Mouse (Mus musculus): ENCODE data around the gene Akap17b.
"Not testable (repeated sequence)": the region's sequence is repeated elsewhere in the genome, so short reads cannot be mapped to it uniquely, and the experiment has no call there.

Gene Akap17b

DNA sequence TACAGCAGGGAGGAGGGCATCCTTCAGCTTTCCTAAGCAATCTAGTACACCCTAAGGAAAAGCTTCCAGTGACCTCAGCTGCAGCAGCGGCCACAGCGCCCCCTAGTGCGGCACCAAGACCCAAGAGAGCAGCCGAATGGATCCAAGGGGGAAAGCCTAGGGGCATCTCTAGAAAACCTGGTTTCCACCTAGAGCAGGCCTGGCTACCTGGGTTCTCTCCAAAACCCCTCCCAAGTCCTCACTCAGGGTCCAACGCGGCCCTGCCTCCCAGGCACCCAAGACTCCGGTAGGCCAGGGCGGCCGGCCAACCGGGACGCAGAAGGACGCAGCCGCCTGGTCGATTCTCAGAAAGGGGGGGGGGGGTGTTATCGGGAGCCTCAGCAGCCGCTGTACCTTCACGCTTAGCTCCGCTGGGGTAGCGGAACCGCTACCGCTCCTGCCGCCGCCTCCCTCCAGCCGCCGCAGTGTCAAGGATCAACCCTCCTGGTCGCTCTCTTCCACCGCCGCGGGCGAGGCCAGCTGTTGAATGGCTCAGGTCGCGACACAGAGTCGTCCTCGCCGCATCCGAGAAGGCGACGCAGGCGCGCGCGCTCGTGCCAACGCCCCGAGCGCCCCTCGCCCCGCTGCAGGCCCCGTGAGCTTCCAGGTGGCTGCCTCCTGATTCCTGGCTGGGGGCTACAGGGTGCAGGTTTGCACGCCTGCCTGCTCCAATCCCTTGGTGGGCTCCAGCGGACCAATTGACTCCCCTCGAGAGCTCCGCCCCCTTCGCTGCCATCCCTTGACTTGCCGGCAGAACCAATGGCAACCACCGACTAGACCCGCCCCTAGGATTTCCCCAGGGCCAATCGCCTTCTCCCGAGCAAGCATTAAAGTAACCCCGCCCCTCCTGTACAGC is at the start of gene Akap17b:
Gene Akap17b, minus strand, starts transcription at position 739 of the 895 bp plus-strand sequence.
- no peak for DNase-seq (ENCODE audit: low read depth)

DNA sequence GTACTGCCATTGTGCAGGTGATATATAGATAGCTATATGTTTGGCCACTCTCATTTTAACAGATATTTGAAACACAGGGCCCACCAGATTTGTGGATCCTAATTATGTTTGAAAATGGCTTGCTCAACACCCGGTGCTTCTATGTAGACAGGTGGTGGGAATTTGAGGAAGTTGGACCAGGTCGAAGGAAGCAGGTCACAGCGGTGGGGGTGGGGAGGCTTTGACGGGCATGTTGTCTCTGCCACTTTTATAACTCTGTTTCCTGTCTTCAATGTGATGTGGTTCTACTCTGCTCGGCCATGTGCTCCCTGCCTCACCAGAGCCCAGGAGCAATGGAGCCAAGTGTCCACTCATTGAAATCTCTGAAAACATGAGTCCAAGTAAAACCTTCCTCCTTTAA is 46.2 kb upstream of the Akap17b start:
- DNase-seq (ENCODE audit: low read depth), result peak; percentile 8

- peak; percentile 84 for DNase-seq (ENCODE audit: low read depth)
Observed at GRCm38 (mm10) chrX:36689655-36690054, 44.5 kb upstream of the Akap17b start.

GRCm38 (mm10) chrX:36676836-36677235 is 31.6 kb upstream of the Akap17b start:
- no peak for DNase-seq (ENCODE audit: low read depth)

DNA sequence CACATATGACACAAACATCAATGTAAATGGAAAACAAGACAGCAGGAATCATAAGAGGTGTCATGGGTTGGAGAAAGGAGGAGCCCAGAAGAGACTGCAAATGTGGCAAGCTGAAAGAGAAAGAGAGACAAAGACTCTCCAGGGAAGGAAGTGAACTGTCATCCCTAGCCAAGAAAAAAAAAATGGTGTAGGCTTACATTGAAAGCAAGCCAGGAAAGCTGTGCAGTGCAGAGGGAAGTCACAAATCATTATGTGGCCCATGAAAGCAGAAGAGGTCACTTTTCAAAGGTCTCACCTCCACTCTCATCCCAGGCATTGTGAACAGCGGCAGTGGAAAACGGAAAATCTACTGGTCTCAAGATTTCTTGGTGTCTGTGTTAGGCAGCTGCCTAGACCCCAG is 27.5 kb upstream of the Akap17b start:
- peak; percentile 0 for DNase-seq (ENCODE audit: low read depth)

DNA sequence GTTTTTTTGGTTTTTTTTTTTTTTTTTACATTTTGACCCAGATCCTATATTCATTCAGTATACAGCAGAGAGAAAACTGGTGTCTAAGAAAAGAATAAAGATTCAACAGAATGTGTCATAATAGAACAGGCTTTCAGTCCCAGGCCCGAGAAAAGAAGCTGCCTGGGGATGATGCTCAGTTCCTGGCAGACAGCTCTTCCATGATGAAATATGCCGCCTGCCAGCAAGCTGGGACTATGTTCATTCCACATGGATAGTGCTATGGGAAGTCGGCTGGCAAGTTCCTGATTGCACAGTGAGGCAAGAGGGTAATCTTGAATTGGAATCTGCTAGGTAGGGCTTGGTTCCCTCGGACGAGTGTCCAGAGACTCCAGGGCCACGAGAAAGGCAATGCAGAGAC is 5.1 kb downstream of the Akap17b start:
- no peak for DNase-seq (ENCODE audit: low read depth)

DNA sequence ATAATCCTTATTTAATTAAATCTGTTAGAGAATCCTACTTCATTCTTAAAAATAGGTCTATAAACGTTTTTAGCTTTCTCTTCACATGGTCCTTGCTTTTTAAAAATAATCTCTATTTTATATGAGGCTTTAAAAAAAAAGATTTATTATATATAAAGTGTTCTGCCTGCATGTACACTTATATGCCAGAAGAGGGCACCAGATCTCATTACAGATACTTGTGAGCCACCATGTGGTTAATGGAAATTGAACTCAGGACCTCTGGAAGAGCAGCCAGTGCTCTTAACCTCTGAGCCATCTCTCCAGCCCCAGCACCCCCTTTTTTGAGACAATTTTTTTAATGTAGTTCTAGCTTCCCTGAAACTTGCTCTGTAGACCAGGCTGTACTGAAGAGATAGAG is 14.4 kb downstream of the Akap17b start:
- peak; percentile 29 for DNase-seq (ENCODE audit: low read depth)

DNA sequence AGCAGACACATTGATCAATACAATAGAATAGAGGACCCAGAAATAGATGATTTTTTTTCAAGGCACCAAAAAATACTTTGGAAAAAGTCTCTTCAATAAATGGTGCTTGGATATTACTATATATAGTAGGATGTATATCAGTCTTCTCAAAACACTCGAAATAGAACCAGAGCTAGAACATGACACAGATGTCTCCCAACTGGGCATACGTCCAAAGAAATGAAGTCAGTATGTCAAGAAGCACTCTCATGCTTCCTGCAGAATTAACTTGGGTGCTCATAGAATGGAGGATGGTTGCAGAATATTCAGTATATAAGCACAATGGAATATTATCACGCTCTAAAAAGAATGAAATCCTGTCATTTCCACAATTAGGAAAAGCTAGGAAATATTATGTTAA is 17.1 kb downstream of the Akap17b start:
- DNase-seq (ENCODE audit: low read depth), result peak; percentile 4

DNA sequence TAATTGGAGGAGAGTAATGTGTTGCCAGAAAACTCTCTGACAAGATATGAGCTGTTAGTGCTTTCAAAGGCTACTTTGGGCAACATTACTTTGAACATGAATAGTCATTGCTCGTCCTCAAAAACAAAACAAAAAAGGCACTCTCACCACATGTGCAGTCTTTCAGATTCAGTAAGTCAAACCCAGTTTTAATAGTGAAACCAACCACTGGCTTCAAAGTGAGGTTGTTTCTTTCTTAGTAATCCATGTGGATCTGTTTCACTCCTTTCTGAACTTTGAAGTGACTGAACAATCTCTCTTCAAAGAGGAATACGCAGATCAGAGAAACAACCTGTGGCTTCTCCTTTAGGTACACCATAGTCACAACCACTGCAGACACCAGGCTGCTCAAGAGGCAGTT is 36.1 kb downstream of the Akap17b start:
- no peak for DNase-seq (ENCODE audit: low read depth)

DNA sequence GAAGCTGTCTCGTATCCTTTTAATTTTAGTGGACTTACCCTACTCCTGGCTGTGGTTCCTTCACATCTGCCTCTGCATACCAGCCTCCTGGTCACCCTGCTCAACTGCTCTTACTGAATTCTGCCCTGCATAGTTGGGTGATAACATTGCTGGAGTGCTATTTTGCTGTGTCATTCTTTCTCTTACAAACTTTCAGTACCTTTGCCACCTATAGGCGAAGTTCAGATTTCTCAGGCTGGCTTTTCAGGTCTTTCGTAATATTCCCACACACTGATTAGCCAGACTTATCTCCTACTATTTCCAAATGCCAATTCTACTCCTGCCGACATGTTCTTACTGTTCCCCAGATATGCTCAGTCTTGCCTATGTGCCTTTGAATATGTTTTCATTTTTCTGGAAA is 41.2 kb downstream of the Akap17b start:
- DNase-seq (ENCODE audit: low read depth), result peak; percentile 30

GRCm38 (mm10) chrX:36602926-36603325 is 42.3 kb downstream of the Akap17b start:
- DNase-seq (ENCODE audit: low read depth), result no peak

DNA sequence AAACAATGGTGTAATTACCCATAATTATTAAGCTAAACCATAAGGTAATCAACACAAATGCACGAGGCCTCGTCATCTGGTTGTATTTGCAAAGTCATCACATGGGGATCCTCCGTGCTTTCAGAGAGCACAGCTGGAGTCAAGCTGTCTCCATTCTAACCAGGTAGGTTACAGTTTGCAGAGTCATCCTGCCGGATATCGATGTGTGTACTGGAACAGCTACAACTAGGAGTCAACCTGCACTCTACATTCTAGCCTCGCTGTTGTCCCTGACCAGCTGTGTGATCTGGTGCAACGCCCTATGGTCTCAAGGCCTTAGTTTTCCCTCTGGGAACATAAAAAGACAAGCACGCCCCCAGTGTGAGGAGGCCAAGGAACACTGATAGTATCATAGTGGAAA is 45.1 kb downstream of the Akap17b start:
- no peak for DNase-seq (ENCODE audit: low read depth)

- no peak for DNase-seq (ENCODE audit: low read depth)
Observed at GRCm38 (mm10) chrX:36599656-36600055, 45.5 kb downstream of the Akap17b start.

GRCm38 (mm10) chrX:36598861-36599344 is 46.3 kb downstream of the Akap17b start:
- DNase-seq (ENCODE audit: low read depth), result peak; percentile 28

- peak; percentile 2 for DNase-seq (ENCODE audit: low read depth)
Observed at GRCm38 (mm10) chrX:36598390-36598810, 46.8 kb downstream of the Akap17b start.

DNA sequence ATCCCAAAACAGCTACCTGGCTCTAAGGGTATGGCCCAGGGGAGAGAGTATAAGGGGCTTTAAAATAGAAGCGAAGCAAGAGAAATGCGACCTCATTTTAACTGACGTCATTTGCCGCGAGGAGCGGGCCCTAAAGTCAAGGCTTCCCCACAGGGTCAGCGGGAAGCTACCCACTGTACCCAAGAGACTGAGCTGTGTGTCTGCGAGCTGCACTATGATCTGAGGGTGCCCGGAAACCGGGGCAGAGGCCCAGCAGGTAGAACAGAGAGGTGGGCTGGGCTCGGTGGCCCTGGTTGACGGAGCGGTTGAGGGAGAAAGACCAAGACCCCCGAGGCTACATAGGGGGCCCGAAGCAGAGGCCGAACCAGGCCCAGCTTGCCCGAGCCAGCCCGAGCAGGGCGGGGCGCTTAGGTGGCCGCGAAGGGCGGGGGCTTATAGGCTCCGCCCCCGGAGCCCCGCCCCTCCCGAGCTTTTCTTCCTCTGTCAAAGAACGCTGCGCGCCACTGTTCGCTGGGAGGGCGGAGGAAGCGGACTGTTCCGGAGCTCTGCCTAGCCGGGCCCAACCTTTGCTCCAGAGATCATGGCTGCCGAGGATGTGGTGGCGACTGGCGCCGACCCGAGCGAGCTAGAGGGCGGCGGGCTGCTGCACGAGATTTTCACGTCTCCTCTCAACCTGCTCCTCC is 47.3 kb downstream of the Akap17b start, which contains the start of gene Pgrmc1:
Gene Pgrmc1, plus strand, starts transcription at position 500 of the 683 bp plus-strand sequence.
- DNase-seq (ENCODE audit: low read depth), result peak; percentile 85

DNA sequence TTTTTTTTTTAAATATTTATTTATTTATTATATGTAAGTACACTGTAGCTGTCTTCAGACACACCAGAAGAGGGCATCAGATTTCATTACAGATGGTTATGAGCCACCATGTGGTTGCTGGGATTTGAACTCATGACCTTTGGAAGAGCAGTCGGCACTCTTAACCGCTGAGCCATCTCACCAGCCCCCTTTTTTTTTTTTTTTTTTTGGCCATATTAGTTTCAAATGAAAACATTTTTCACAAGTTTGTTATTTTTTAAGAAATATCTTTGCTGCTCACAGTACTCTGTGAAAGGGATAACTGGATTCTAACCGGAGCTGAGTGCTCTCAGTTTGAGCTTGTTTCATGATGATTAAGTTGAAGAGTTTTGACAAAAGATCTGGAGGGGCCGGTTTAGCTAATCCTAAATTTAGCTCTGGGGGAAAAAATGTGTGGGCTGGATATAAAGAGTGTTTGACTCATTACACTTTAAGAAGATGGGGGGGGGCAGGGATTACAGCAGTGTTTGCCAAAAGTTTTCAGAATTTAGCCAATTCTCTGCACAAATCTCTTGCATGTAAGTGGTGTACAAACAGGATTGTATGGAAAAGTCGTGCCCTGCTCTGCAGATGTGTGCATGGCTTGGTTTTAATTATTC is 48.6 kb downstream of the Akap17b start:
- DNase-seq (ENCODE audit: low read depth), result not testable (repeated sequence)

DNA sequence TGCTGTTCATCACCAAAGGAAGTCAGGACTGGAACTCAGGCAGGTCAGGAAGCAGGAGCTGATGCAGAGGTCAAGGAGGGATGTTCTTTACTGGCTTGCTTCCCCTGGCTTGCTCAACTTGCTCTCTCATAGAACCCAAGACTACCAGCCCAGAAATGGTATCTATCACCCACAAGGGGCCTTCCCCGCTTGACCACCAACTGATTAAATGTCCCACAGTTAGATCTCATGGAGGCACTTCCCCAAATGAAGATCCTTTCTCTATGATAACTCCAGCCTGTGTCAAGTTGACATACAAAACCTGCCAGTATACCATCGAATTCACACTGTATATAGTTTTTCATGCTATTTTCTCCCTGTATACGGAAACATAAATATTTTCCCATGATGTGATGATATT is 49.9 kb downstream of the Akap17b start:
- DNase-seq (ENCODE audit: low read depth), result peak; percentile 26

DNA sequence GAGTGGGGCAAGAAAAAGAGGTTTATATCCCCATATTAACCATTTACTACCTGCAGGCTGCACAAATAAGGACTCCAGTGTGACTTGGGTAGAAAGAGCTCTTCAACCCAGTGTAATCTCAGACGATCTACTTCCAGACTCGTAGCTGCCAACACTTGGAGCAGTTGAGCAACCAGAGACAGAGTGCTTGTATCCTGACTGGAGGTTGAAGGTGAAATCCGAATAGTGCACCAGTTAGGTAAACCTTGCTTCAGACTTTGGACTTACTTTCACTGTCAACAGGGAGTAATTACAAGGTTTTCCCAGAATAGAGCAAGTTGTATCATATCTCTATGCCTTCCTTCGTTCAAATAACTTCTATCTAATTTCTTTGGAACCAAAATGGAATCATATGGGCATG is 53.7 kb downstream of the Akap17b start:
- no peak for DNase-seq (ENCODE audit: low read depth)

- DNase-seq (ENCODE audit: low read depth), result no peak
Observed at GRCm38 (mm10) chrX:36591120-36591519, 54.1 kb downstream of the Akap17b start.

DNA sequence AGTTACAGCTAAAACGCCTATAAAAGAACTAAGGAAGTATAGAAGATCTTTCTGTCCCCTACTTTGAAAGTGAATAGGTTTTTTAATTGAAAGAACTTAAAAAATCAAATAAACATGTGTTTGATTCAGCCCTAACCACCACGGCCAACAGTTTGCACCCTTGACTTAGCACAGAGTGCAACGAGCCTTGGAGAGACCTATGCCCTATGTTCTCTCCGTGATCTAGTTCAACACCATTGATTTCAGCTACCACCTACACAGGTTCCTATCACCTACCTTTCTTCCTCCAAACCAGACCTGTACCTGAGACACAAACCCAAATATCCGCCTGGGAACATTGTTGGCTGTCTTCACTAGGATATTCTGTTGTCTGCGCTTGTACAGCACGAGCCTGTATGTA is 54.9 kb downstream of the Akap17b start:
- DNase-seq (ENCODE audit: low read depth), result no peak

All from 416B (cell line).